Mouse (Mus musculus) gastrocnemius, postnatal 10 days (tissue): ENCODE measurements around the gene Tmem176b. TPM values are rescaled to one million over a fixed set of nuclear protein-coding genes. Genes with fewer than 3 reads are reported as not detected.
"Not testable (repeated sequence)": the region's sequence is repeated elsewhere in the genome, so short reads cannot be mapped to it uniquely, and the experiment has no call there.

Experiments used
- DNase-seq: peaks from one replicate; pipeline ENCODE4 v3.0.0; 2021; ENCODE audit warnings: mixed read lengths
- long read RNA-seq, 2 experiments: library from polyadenylated mRNA; stranded (forward); transcript quantifications; one replicate each; pipeline ENCODE4 v2.0.0; 2021
- total RNA-seq, 2 experiments: library from RNA; stranded (reverse); gene quantifications; 2 replicates each; pipeline ENCODE4 v1.2.3; 2021

Gene Tmem176b
- 10 to 100 TPM; 32.9 to 45.7 TPM for total RNA-seq
- long read RNA-seq, experiment 1, transcript Tmem176b-203 (7 exons, 1,414 nt) = major isoform, 12 of 25 reads
- long read RNA-seq, experiment 1, partial matches to known transcripts = 0 of 25 reads
- long read RNA-seq, experiment 1, other reads (novel, unspliced or antisense) = 5 of 25 reads
- long read RNA-seq, experiment 2, transcript Tmem176b-203 (7 exons, 1,414 nt) = major isoform, 15 of 30 reads
- long read RNA-seq, experiment 2, partial matches to known transcripts = 3 of 30 reads
- long read RNA-seq, experiment 2, other reads (novel, unspliced or antisense) = 5 of 30 reads

DNA sequence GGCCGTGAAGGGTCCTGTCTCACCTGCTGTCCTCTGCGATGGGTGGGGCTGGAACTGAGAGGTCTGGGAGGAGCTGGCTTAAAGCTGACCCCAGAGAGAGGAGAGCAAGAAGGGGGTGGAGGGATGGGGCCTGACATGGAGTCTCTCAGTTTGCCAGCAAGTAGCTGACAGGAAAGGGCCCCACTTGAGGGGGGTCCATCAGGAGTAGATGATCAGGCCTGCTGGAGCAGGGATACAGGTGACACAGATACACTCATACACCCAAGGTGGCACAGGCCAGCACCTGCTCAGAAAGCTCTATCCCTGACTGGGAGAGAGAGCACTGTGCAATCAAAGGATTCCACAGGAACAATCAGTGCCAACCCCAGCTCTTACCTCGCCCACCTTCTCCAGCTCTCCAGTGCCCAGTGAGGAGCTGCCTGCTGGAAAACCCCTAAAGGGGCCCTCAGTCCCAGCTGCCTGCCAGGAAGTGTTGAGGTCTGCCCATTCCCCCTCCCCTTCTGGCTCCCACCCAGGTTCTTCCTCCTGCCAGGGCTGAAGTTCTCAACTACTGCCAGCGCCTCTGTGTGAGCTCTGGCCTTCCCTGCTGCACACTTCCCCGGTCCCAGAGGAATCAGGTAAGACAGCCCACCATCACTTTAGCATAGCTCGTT lies at the start of gene Tmem176b:
Gene Tmem176b, minus strand, starts transcription at position 524 of the 653 bp plus-strand sequence.
- peak; percentile 90 for DNase-seq

DNA sequence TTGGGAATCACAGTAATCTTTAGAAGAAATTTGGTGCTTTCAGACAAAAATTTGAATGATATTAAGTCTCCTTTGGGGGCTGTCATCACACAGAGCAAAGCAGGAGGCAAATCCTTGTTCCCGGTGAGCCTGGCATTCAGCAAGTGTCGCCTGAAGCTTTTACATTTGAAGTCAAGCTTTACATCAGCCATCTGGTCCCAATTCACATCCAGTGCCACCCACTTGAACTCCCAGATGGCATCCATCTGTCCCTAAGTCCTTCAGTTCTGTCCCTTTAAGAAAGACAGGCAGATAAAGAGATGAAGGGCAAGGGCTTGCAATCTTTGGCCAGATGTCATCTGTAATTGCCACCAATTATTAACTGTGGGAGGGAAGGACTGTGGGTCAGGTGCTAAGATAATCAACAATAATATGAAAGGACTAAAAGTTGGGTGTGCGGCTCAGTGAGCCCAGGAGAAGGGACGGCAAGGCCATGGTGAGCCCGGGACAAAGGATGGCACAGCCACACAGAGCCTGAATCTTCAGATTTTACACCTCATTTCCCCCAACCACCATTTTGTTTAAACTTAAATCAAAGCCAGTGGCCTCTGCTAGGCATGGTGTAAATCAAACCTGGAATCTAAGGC lies 35.3 kb upstream of the Tmem176b start:
- DNase-seq = no peak

- no peak for DNase-seq
Measured at GRCm38 (mm10) chr6:48875515-48875914, 34.2 kb upstream of the Tmem176b start.

DNA sequence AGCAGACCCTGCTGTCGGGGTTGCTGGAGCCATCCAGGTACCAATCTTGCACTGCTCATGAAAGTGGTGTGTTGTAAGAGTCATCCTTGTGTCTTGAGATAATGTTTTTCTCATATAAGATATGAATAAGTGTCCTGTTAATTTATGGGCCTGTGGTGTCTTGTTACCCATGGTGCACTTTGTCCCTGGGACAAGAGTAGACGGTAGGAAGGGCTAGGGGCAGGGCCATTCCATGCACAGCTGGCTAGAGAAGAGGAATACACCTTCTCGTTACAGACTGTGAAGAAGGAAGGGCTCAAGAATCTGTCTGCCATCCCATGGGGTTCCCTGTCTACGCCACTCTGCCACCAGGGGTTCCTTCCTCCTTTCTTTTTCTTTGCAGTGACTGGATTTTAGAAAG lies 33.3 kb upstream of the Tmem176b start:
- no peak for DNase-seq

DNA sequence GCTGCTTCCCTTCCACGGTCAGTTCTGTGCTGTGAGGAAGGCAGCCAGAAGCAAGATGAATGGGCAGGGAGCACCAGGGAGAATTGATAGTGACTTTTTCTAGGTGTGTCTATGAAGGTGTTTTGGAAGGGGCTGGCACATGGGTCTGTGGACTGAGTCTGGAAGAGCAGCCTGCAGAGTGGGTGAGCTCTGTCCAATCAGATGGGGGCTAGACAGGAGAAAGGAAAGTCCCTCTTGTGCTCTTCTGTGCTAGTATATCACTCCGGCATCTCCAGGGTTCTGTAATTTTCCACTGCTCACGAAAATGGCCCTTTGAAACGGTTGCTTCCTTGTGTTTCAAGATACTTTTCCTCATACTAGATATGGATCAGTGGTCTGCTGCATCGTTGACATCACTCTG lies 31.3 kb upstream of the Tmem176b start, which contains the start of gene Aoc1:
Gene Aoc1, plus strand, starts transcription at position 301 of the 400 bp plus-strand sequence.
- no peak for DNase-seq

DNA sequence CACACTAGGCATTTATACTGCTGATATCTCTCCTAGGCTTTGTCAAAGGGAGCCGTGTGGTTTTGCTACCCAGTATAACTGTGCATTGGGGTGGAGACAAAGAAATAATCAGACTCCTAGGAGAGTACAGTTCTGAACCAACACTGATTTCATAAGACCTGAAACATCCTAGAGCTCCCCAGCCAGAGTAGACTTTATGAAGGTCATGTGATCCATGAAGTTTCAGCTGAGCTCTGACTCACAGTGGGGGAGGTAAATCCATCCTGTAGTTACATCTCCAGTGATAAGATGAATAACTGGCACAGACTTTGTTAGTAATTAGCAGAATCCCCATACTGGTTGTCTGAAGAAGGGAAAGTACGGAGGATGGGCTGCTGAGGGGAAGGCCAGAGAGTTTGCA lies 28.5 kb upstream of the Tmem176b start:
- no peak for DNase-seq

DNA sequence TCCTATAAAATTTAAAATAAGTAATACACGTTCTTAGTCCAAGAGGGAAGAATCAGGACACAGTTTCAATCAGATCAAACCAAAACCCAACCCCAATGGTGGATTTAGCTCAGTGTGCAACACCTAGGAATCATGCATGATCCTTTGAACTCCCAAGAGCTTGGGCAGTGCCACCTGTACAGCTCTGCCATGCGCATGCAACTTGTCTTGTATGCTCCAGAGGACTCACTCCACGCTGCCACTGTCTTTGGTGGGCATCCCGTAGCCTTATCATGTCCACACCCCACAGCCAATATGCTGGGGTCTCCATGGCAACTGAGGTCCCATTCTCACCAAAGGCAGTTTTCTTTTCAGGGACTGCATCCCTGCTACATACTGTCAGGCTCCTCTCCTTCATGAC lies 25.9 kb upstream of the Tmem176b start:
- DNase-seq = no peak

DNA sequence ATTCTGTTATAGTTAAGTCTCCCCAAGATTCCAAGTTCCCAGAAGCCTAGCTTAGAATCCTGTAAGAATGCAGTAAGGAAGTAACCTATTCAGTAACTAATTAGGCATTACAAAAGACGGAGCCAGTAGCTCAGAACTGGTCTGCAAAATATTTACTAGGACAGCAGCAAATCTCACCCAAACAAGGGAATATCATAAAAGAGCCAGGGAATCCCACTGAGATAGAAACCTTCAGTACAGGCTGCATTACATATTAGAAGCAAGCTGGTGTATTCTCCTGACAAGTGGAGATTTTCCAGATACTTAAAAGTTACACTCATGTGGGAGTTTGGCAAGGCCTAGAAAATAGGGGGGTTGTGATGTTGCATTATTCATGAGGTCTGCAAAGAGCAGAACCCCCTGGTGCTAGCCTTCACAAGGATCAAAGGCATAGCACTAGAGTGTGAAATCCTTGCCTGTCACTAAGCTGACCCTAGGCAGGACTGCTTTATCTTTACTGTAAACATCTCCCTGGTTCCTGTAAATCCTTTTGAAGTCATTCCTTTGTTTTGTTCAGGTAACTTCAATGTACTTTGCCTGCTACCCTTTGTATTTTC lies 25.2 kb upstream of the Tmem176b start:
- not testable (repeated sequence) for DNase-seq

DNA sequence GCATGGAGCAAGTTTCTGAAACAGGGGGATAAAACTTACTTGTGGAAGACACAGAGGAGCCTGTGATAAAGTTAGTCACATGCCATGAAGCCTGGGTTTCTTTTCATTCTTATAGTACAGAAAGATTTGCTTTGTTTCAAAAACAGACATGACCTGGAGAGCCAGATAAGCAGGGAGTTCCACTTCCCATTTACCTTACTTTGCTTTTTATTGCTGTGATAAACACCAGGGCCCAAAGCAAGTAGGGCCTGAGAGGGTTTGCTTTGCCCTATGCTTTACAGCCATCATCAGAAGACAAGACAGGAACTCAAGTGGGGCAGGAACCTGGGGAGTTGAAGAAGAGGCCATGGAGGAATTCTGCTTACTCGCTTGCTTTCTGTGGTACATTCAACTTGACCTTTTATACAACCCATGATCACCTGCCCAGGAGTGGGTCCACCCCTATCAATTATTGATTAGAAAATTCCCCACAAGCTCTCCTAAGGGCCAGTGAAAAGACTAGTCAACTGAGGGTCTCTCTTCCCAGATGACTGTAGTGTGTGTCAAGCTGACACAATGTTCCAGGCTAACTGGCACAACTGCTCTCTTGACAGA lies 24.0 kb upstream of the Tmem176b start:
- DNase-seq = no peak

DNA sequence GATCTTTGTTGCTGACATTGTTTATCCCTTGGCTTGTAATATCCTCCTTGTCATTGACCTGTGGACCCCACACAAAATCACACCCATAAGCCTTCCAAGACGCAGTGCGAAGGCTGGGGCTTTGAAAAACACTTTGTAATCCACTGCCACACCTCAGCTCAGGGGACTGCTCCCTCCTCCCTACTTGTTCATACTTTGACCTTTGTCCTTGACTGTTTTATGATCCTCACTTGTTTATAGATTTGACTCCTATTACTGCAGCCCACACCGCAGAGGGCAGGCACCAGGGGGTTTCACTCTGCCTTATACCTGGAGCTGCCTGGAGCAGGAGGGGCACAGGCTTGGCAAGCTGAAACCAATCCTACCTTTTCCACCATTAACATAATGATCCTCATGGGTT lies 23.4 kb upstream of the Tmem176b start:
- no peak for DNase-seq

DNA sequence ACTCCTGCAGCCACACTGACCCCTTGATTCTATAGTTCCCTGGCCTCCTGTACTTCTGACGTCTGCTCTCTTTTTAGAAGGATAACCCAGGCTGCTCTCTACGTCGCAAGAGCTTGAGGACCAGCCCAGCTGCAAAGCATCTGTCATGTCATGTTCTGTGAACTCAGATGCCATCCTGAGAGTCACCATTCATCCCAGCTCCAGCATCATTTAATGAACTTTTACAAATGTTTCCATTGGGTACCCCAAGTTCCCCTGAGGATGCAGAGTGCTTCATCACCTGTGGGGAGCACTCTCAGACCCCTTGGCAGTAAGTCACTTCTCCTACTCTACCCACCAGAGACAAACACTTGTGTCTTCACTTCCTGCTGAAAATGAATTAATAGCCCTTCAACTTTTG lies 22.9 kb upstream of the Tmem176b start:
- DNase-seq = no peak

DNA sequence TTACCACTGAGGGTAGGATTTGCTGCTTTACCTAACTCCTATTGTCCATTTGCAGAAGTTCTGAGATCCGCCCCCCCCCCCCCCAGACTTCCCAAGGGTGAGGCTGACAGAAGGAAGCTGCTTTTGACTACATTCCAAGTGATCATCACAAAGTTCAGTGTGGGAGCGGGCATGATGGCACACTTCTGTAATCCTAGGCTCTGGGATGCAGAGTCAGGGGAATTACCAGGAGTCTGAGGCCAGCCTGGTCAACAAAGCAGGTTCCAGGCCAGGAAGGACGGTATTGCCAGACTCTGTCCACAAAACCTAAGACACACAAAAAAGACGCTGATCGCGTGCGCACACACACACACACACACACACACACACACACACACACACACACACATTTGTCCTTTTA lies 22.2 kb upstream of the Tmem176b start:
- DNase-seq = no peak

GRCm38 (mm10) chr6:48862816-48863215 lies 21.5 kb upstream of the Tmem176b start:
- DNase-seq = no peak

DNA sequence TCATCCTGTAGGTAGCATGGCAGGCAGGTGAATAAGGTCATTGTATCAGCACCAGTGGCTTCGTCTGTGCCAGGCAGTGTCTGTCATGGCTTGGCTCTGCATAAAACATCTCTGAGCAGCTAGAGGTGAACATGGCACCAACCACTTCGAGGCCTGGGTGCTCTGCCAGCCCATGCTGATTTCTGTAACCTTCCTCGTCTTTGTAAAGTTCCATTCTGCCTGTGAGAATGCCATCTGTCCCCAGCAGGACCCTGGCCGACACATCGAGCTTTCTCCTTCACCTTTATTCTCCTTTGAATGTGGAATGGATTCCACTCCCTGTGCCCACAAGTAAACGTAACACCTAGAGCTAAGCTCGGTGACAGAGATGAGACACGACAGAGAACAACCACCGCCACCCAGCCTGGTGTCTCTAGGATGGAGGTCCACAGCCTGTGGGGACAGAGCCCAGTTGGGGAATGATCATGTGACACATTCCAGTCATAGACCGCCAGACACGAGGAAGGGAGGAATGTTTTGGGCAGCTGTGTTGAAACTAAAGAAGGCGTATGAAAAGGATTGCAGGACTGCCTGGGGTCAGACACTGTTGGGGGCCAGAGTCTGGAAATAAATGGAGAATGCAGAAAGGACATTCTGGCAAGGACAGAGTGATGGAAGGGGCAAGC lies 20.5 kb upstream of the Tmem176b start:
- peak; percentile 8 for DNase-seq

- DNase-seq = no peak
Measured at GRCm38 (mm10) chr6:48860851-48861250, 19.6 kb upstream of the Tmem176b start.

- DNase-seq = peak; percentile 66
Measured at GRCm38 (mm10) chr6:48860130-48860815, 19.0 kb upstream of the Tmem176b start.

DNA sequence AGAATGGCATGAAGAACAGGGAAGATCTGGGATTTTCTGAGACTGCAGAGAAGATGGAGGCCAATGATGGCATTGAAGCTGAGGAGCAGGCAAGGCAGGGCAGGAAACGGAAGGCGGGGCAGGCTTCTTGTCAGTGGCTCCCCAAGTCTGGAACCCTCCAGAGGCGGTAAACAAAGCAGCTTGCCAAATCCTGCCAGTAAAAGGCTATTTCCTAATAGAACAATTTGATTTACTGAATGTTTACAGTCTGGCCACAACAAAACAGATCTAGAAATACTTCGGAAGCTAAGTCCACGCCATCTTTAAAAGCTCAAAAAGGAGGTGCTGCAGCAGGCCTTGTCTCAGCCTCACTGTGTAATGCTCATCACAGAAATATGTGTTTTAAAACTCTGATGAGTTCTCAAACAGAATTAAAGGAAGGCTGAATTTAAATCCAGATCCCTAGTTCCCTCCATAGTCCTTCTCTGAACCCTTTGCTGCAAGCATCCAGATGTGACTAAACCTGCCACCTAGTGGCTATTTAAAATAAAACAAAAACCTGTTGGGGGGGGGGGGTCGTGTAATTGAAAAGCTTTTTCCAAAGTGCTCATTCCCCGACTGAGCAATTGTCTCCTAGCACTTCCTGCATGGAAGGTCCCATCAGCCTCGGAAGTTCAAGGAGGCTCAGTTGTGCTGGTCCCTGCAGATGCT lies 16.5 kb upstream of the Tmem176b start:
- no peak for DNase-seq

DNA sequence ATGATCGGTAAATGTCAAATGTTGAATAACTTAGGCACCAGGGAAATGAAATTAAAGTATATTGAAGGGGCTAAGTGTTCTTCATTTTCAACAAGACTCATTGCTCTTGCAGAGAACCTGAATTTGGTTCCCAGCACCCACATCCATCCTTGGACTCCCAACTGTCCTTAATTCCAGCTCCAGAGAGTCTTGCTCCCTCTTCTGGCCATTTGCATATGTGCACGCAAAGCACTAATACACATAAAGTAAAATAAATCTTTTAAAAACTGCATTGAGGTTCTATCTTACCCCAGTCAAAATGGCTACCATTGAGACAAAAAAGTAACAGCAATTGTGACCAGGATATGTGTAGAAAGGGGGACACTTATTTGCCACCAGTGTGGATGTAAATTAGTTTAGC lies 12.9 kb upstream of the Tmem176b start:
- DNase-seq = no peak

DNA sequence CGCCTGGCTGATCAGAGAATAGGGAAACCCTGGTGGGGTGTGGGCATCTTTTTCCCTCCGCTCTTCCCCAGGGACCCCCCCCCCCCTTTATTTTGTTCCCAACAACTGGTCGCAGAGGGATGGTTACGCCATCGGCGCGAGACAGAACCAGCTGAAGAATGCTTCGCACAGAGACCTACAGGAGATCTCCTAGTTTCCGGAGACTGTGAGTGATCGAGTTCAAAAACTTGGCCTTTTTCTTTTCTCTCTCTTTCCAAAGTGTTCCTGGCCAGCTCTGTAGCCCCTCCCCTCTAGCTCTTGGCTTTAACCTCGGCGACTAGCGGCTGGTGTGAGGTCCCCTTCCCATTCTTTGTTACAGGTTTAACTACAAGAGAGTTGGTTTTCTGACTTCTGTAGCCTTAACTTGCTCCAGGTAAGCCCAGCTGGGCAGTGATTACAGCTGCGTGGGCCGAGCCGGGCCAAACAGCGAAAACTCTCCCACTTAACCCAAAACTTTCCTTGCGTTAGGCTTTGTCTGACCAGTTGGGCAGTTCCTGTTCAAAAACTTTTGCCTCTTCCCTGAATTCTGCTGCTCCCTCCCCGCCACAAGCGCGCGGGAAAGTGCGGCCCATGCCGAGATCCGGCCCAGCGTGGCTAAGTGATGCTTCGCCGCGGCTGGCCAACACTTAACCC lies 10.7 kb upstream of the Tmem176b start:
- peak; percentile 41 for DNase-seq

- no peak for DNase-seq
Measured at GRCm38 (mm10) chr6:48845086-48845485, 3.8 kb upstream of the Tmem176b start.
